Mouse (Mus musculus): ENCODE results near the gene Crybg2. TPM values are rescaled to one million over a fixed set of nuclear protein-coding genes. Genes with fewer than 3 reads are reported as not detected.
A peak's percentile ranks its signal among the peaks of the same experiment; 100 is the strongest.

Gene Crybg2
- total RNA-seq, 2 experiments from 2014 or later, result not detected

DNA sequence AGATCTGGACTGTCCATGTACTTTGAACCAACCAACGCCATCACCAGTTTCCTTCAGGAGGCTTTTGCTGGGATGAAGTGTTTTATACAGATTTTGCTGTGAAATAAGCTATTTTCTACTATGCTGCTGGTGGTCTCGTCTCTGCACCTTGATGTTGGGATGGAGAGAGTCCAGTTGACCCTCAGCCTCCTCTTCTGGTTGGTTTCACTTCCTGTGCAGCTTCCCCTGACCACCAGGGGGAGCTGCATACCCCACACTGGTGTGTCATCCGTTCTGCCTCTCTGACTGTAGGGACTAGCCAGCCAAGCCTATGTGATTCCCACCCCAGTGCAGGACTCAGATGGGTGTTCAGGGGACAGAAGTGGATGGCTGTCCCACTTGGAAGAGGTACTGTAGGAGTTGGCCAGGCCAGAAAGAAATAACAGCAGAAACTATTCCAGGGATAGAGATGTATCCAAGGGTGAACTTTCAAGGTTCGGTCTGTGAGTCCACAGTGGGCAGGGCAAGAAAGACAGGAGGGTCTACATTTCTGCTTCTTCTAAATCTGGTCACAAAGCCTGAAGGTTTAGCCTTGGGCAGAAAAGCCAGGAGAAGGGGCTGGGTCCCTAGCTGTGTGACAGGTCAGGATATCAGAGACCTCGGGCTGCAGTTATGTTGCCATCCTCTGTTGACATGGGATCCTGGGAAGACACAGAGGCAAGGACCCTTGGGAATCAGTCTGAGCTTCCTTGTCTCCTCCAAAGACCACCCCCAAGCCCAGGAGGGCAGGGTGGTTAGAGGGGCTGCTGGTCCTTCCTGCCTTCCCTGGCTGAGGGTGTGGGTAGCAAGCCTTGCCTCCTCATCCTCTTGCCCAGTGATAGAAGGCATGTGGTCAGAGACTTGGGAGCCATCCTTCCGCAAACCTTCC is 32.0 kb downstream of the Crybg2 start:
- intact Hi-C loops (cut with DNase I), result loop anchor here (1.0 to 2.0 kb wide), 2 partner anchors 31 to 198 kb away; no protein-coding TSS in a partner anchor
- peak; percentile 56 to 73 for DNase-seq

- intact Hi-C loops (cut with DNase I), result no loop called here
- no peak for DNase-seq
Observed at GRCm38 (mm10) chr4:134094004-134094564, 33.5 kb downstream of the Crybg2 start.

- DNase-seq, result peak in 1 of 2 experiments; percentile 26
Observed at GRCm38 (mm10) chr4:134094923-134095547, 34.4 kb downstream of the Crybg2 start, which contains the start of gene Cd52. TSS of gene Cd52 (minus strand) at chr4:134095082.

GRCm38 (mm10) chr4:134096120-134096519 is 35.5 kb downstream of the Crybg2 start:
- no peak for DNase-seq
- intact Hi-C loops (cut with DNase I), result no loop called here

More at GRCm38 (mm10) chr4:134094923-134095547, 34.4 kb downstream of the Crybg2 start, which contains the start of gene Cd52:
- intact Hi-C loops (cut with DNase I), result no loop called here

GRCm38 (mm10) chr4:134097015-134097608 is 36.5 kb downstream of the Crybg2 start:
- DNase-seq, result no peak
- intact Hi-C loops (cut with DNase I), result no loop called here

DNA sequence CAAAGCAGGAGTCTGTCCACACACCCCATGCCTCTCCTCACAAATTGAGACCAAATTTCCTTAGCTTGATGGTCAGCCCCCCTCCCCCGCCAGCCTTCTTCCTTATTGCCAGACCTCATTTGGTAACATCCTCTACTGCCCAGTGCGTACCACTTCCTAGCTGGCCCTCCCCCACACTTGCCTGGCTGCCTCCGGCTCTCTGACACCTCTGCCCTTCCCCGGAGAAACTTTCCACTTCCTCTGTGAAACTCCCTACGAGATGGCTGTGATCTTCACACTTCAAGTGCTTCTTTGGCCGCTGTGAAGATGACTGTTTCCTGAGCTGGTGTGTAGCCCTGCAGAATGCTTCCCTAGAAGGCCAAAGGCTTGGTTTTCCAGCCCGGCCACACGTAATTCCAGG is 38.0 kb downstream of the Crybg2 start:
- intact Hi-C loops (cut with DNase I), result no loop called here

DNA sequence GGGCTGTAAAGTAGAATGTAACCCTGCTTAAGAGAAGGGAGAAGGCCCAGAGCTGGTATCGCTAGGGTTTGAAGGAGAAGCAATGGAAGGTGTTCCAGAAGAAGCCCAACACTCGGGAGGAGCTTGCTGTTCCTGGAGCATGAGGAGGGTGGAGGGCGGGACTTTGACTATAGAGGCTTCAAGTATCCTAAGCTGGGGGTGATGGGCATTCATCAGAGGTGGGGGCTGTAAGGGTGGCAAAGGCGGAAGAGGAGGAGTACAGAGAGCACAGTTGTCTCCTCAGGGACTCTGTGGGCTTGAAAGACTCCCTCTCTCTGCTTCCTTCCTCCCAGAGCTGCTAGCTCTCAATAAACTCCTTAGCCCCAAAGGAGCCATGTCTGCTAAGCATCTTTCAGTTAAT is 39.6 kb downstream of the Crybg2 start:
- DNase-seq, result no peak
- intact Hi-C loops (cut with DNase I), result no loop called here

More for the DNA sequence above, 38.0 kb downstream of the Crybg2 start:
- peak in 1 of 2 experiments; percentile 42 for DNase-seq

- peak; percentile 87 to 90 for DNase-seq
- intact Hi-C loops (cut with DNase I), result no loop called here
Observed at GRCm38 (mm10) chr4:134101979-134102741, 41.5 kb downstream of the Crybg2 start, which contains the start of gene Ubxn11. TSS of gene Ubxn11 (plus strand) at chr4:134102570.

DNA sequence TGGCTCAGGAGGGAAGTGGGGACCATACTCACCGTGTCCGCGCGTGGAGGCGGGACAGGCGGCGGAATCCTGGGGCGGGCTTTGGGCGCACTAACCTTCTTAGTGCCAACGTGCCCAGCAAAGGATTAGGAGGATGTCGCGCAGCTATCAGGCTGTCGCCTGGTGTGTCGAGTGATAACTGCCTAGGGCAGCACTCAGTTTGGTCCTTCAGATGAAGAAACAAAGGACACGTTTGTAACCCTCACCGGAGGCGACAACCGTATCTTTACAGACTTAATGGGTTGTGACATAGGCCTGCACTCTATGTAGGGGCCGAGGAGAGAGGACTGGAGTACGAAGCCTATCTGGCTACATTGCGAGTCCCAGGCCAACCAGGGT is 42.1 kb downstream of the Crybg2 start:
- DNase-seq, result no peak
- intact Hi-C loops (cut with DNase I), result no loop called here

- no peak for DNase-seq
- intact Hi-C loops (cut with DNase I), result no loop called here
Observed at GRCm38 (mm10) chr4:134106105-134106504, 45.5 kb downstream of the Crybg2 start.

DNA sequence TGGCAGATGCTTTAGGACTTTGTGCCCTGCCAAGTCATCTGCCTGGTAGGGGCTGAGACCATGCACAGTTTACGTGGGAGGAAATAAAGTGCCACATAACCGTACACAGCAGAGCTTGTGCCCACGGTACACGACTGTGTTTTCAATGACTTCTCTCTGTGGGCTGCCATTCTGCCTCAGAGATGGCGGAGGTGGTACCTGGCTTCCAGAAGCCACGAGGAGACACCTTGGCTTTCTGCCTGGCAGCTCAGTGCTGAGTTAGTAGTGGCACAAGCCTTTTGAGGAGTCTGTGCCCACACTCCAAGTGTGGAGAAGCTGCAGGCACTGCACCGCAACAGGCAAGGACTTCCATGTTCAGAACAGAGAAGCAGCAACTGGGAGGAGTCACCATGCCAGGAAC is 47.1 kb downstream of the Crybg2 start:
- no peak for DNase-seq
- intact Hi-C loops (cut with DNase I), result no loop called here

- DNase-seq, result no peak
- intact Hi-C loops (cut with DNase I), result no loop called here
Observed at GRCm38 (mm10) chr4:134108196-134108595, 47.6 kb downstream of the Crybg2 start.

GRCm38 (mm10) chr4:134110653-134111052 is 50.0 kb downstream of the Crybg2 start:
- intact Hi-C loops (cut with DNase I), result no loop called here
- DNase-seq, result no peak

DNA sequence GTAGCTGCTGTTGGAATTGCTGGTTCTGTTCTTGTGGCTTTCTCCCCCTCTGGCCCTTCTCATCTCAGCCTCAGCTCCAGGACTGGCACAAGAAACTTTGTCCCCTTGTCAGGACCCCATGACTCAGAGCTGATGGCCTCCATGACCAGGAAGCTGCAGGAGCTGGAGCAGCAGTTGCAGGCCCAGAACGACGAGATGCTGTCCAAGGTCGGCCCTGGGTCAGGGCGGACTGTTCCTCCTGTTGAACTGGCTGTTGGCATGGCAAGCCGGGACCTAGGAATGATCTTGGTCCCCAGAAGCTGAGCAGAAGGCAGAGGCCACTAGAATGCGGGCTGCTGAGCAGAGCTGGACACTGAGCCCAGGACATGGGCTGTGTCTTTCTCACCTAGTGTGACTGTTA is 51.8 kb downstream of the Crybg2 start:
- intact Hi-C loops (cut with DNase I), result no loop called here
- DNase-seq, result no peak

- no peak for DNase-seq
- intact Hi-C loops (cut with DNase I), result no loop called here
Observed at GRCm38 (mm10) chr4:134113356-134113994, 52.9 kb downstream of the Crybg2 start.

DNA sequence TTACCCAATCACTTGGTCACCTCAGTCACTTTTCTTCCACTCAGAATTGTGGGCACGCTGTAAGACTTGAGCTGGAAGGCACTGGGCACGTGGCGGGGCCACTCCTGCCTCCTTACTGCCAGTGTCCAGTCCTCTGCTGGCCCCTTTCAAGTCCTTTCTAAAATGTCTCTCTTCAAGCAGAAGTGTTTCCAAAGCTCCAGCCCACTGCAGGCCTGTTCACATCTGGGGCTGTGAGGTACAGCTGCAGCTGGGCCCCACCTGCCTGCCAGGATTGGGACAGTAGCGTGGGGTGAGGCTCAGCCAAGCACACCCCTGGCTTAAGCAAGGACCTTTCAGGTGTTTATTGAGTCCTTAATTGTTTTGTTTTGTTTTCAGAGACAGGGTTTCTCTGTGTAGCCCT is 53.4 kb downstream of the Crybg2 start:
- no peak for DNase-seq
- intact Hi-C loops (cut with DNase I), result no loop called here

GRCm38 (mm10) chr4:134115215-134116144 is 54.9 kb downstream of the Crybg2 start:
- intact Hi-C loops (cut with DNase I), result no loop called here
- no peak for DNase-seq

DNA sequence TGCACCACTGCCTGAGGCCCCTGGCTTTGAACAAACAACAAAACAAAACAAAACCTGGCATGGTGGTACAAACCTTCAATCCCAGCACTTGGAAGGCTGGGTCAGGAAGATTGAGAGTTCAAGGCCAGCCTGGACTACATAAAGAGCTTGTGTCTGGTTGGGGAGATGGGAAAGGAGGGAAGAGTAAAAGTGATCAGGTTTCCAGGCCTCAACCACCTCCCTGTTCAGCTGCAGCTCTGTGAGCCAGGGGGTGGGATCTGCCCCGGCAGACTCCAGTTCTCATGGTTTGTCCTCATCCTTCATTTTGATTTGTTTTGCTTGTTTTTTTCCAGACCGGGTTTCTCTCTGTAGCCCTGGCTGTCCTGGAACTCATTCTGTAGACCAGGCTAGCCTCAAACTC is 55.9 kb downstream of the Crybg2 start:
- no peak for DNase-seq
- intact Hi-C loops (cut with DNase I), result no loop called here

DNA sequence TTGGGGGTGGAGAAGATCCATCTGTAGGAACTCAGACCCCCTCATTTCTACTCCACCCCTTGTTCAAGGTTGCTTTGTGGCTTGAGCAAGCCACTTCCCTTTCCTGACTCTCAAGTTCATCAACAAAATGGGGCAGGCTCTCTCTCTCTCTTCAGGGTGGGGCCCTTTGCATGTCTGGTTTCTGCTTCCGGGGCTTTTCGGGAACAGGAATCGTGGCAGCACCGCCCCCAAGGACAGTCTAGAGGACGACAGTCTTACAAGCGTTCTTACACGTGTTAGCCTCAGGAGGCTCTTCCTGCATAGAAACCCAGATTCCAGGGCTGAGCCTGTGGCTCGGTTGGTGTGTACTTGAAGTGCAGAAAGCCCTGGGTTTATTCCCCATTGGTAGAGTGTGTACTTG is 56.4 kb downstream of the Crybg2 start:
- DNase-seq, result no peak
- intact Hi-C loops (cut with DNase I), result no loop called here
